Mouse (Mus musculus): ENCODE data around the gene Klhdc7b. TPM values are rescaled to one million over a fixed set of nuclear protein-coding genes. Genes with fewer than 3 reads are reported as not detected.

Klhdc7b gene
- polyA plus RNA-seq, 1 experiment = not detected

- no peak overlapping the region for H3ac ChIP-seq (ENCODE audit: control insufficient read depth, insufficient read length)
- peaks cover 6% of the 10 kb centered on the region for H3K27me3 ChIP-seq (ENCODE audit: control insufficient read depth, insufficient read depth, insufficient read length)
- no peak overlapping the region for H3K4me2 ChIP-seq (ENCODE audit: low read depth)
- H3K79me2 ChIP-seq (ENCODE audit: control insufficient read depth, insufficient read depth) = no peaks in the 10 kb centered on the region
- H3K4me3 ChIP-seq = no peak overlapping the region
- no peak for TF ChIP-seq REST (IDR thresholded peaks at IDR 0.05; ENCODE audit: insufficient read depth, insufficient read length)
- TF ChIP-seq CEBPB (IDR thresholded peaks at IDR 0.05; ENCODE audit: insufficient read depth, poor library complexity, severe bottlenecking) = no peak
- no peak for TF ChIP-seq POLR2AphosphoS2 (IDR thresholded peaks at IDR 0.05; ENCODE audit: insufficient read length, low read depth)
- no peak for TF ChIP-seq MYOD1 (IDR thresholded peaks at IDR 0.05; ENCODE audit: control insufficient read depth in 1 of 3, insufficient read length in 2 of 3, low read depth in 2 of 3)
- TF ChIP-seq USF1 (IDR thresholded peaks at IDR 0.05; ENCODE audit: low read depth) = no peak
- TF ChIP-seq TCF12 (IDR thresholded peaks at IDR 0.05; ENCODE audit: insufficient read depth, poor library complexity, severe bottlenecking) = no peak
- TF ChIP-seq E2F4 (IDR thresholded peaks at IDR 0.05; ENCODE audit: insufficient read depth) = no peak
- TF ChIP-seq MAX (IDR thresholded peaks at IDR 0.05; ENCODE audit: low read depth) = no peak
- no peak for TF ChIP-seq TCF3 (IDR thresholded peaks at IDR 0.05; ENCODE audit: insufficient read length, low read depth)
- TF ChIP-seq POLR2A (IDR thresholded peaks at IDR 0.05; ENCODE audit: insufficient read length, low read depth) = no peak
- no peak for TF ChIP-seq SRF (IDR thresholded peaks at IDR 0.05; ENCODE audit: control insufficient read depth, insufficient read length, low read depth)
- no peak for TF ChIP-seq MYOG (IDR thresholded peaks at IDR 0.05; ENCODE audit: control insufficient read depth in 1 of 3, insufficient read depth in 1 of 3, insufficient read length in 2 of 3, low read depth in 2 of 3)
- H3K36me3 ChIP-seq (ENCODE audit: control insufficient read depth, insufficient read depth) = no peaks in the 10 kb centered on the region
Measured at GRCm38 (mm10) chr15:89343325-89343724, 41.4 kb upstream of the Klhdc7b start.

DNA sequence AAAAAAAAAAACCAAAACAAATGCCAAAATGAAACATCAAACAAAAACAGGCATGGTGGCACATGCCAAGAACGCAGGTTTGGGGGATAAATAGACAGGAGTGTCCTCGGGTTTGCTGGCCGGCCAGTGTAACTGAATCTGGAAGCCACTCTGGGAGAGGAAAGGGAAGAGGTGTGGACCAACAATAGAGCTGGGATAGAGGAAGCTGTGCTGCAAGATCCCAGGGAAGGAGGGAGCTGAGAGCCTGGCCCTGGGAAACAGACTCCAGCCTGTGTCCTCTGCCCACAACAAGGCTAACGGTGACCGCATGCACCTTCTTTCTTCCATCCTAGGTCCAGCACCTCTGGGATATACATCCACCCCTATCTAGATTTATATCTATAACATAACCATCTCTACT, 34.3 kb upstream of the Klhdc7b start:
- Histone ChIP-seq H3K27me3 (ENCODE audit: control insufficient read depth, insufficient read depth, insufficient read length) (no peaks in the 10 kb centered on the region), H3K4me2 (ENCODE audit: low read depth) (no peak overlapping the region), H3K4me3 (no peak overlapping the region), H3K79me2 (ENCODE audit: control insufficient read depth, insufficient read depth) (peaks cover 14% of the 10 kb centered on the region), H3K36me3 (ENCODE audit: control insufficient read depth, insufficient read depth) (peaks cover 4% of the 10 kb centered on the region), H3ac (ENCODE audit: control insufficient read depth, insufficient read length) (no peak overlapping the region)
- TF ChIP-seq TCF3 (IDR thresholded peaks at IDR 0.05; ENCODE audit: insufficient read length, low read depth) = no peak
- no peak for TF ChIP-seq TCF12 (IDR thresholded peaks at IDR 0.05; ENCODE audit: insufficient read depth, poor library complexity, severe bottlenecking)
- TF ChIP-seq CEBPB (IDR thresholded peaks at IDR 0.05; ENCODE audit: insufficient read depth, poor library complexity, severe bottlenecking) = no peak
- TF ChIP-seq POLR2AphosphoS2 (IDR thresholded peaks at IDR 0.05; ENCODE audit: insufficient read length, low read depth) = no peak
- TF ChIP-seq MAX (IDR thresholded peaks at IDR 0.05; ENCODE audit: low read depth) = no peak
- TF ChIP-seq REST (IDR thresholded peaks at IDR 0.05; ENCODE audit: insufficient read depth, insufficient read length) = no peak
- TF ChIP-seq MYOG (IDR thresholded peaks at IDR 0.05; ENCODE audit: control insufficient read depth in 1 of 3, insufficient read depth in 1 of 3, insufficient read length in 2 of 3, low read depth in 2 of 3) = no peak
- TF ChIP-seq E2F4 (IDR thresholded peaks at IDR 0.05; ENCODE audit: insufficient read depth) = no peak

GRCm38 (mm10) chr15:89351302-89351701, 33.4 kb upstream of the Klhdc7b start:
- TF ChIP-seq CEBPB (IDR thresholded peaks at IDR 0.05; ENCODE audit: insufficient read depth, poor library complexity, severe bottlenecking) = no peak
- TF ChIP-seq MYOG (IDR thresholded peaks at IDR 0.05; ENCODE audit: control insufficient read depth in 1 of 3, insufficient read depth in 1 of 3, insufficient read length in 2 of 3, low read depth in 2 of 3) = no peak
- no peak for TF ChIP-seq TCF3 (IDR thresholded peaks at IDR 0.05; ENCODE audit: insufficient read length, low read depth)
- TF ChIP-seq MAX (IDR thresholded peaks at IDR 0.05; ENCODE audit: low read depth) = no peak
- TF ChIP-seq TCF12 (IDR thresholded peaks at IDR 0.05; ENCODE audit: insufficient read depth, poor library complexity, severe bottlenecking) = no peak
- TF ChIP-seq POLR2AphosphoS2 (IDR thresholded peaks at IDR 0.05; ENCODE audit: insufficient read length, low read depth) = no peak
- TF ChIP-seq POLR2A (IDR thresholded peaks at IDR 0.05; ENCODE audit: insufficient read length, low read depth) = no peak
- TF ChIP-seq SRF (IDR thresholded peaks at IDR 0.05; ENCODE audit: control insufficient read depth, insufficient read length, low read depth) = no peak
- TF ChIP-seq REST (IDR thresholded peaks at IDR 0.05; ENCODE audit: insufficient read depth, insufficient read length) = no peak
- TF ChIP-seq E2F4 (IDR thresholded peaks at IDR 0.05; ENCODE audit: insufficient read depth) = no peak
- no peak for TF ChIP-seq MYOD1 (IDR thresholded peaks at IDR 0.05; ENCODE audit: control insufficient read depth in 1 of 3, insufficient read length in 2 of 3, low read depth in 2 of 3)
- TF ChIP-seq USF1 (IDR thresholded peaks at IDR 0.05; ENCODE audit: low read depth) = no peak
- H3ac ChIP-seq (ENCODE audit: control insufficient read depth, insufficient read length) = no peak overlapping the region
- peaks cover 20% of the 10 kb centered on the region for H3K79me2 ChIP-seq (ENCODE audit: control insufficient read depth, insufficient read depth)
- no peak overlapping the region for H3K4me2 ChIP-seq (ENCODE audit: low read depth)
- no peak overlapping the region for H3K4me3 ChIP-seq
- no peaks in the 10 kb centered on the region for H3K27me3 ChIP-seq (ENCODE audit: control insufficient read depth, insufficient read depth, insufficient read length)
- peaks cover 4% of the 10 kb centered on the region for H3K36me3 ChIP-seq (ENCODE audit: control insufficient read depth, insufficient read depth)

DNA sequence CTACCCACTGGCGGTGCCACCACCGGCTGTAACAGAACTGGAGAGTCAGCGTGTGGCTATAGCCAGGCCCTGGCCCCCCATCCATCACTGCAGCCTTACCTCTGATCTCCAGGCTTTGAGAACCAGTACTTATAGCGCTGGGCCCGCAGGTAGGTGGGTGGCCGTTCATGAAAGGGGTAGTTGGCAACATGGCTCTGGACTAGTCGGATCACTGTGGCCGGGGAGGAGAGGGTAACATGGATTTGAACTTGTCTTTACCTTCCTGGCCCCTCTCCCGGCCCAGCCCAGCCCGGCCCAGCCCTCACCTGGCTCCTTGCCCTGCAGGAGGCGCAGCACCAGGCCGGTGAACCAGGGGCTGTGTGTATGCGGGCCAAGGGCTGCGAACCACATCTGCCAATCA, 32.7 kb upstream of the Klhdc7b start:
- Histone ChIP-seq H3K36me3 (ENCODE audit: control insufficient read depth, insufficient read depth) (peaks cover 4% of the 10 kb centered on the region), H3K4me3 (no peak overlapping the region), H3K79me2 (ENCODE audit: control insufficient read depth, insufficient read depth) (peaks cover 27% of the 10 kb centered on the region), H3ac (ENCODE audit: control insufficient read depth, insufficient read length) (no peak overlapping the region), H3K4me2 (ENCODE audit: low read depth) (no peak overlapping the region), H3K27me3 (ENCODE audit: control insufficient read depth, insufficient read depth, insufficient read length) (no peaks in the 10 kb centered on the region)
- no peak for TF ChIP-seq TCF12 (IDR thresholded peaks at IDR 0.05; ENCODE audit: insufficient read depth, poor library complexity, severe bottlenecking)
- TF ChIP-seq REST (IDR thresholded peaks at IDR 0.05; ENCODE audit: insufficient read depth, insufficient read length) = no peak
- no peak for TF ChIP-seq MYOD1 (IDR thresholded peaks at IDR 0.05; ENCODE audit: control insufficient read depth in 1 of 3, insufficient read length in 2 of 3, low read depth in 2 of 3)
- no peak for TF ChIP-seq MYOG (IDR thresholded peaks at IDR 0.05; ENCODE audit: control insufficient read depth in 1 of 3, insufficient read depth in 1 of 3, insufficient read length in 2 of 3, low read depth in 2 of 3)
- TF ChIP-seq SRF (IDR thresholded peaks at IDR 0.05; ENCODE audit: control insufficient read depth, insufficient read length, low read depth) = no peak
- TF ChIP-seq TCF3 (IDR thresholded peaks at IDR 0.05; ENCODE audit: insufficient read length, low read depth) = no peak
- no peak for TF ChIP-seq E2F4 (IDR thresholded peaks at IDR 0.05; ENCODE audit: insufficient read depth)
- no peak for TF ChIP-seq CEBPB (IDR thresholded peaks at IDR 0.05; ENCODE audit: insufficient read depth, poor library complexity, severe bottlenecking)
- no peak for TF ChIP-seq POLR2AphosphoS2 (IDR thresholded peaks at IDR 0.05; ENCODE audit: insufficient read length, low read depth)
- no peak for TF ChIP-seq MAX (IDR thresholded peaks at IDR 0.05; ENCODE audit: low read depth)
- no peak for TF ChIP-seq POLR2A (IDR thresholded peaks at IDR 0.05; ENCODE audit: insufficient read length, low read depth)

Data from myocyte (in vitro differentiated cells).